Mouse (Mus musculus) frontal cortex, postnatal 25 days (tissue): ENCODE data around the gene Plau.

Experiments used
- DNase-seq, 2 experiments: peaks; one replicate each; pipeline ENCODE4 v3.0.0; 2022; ENCODE audit warnings: low spot score in 2 of 2

Gene Plau

GRCm38 (mm10) chr14:20844671-20845576 is 8.5 kb downstream of the Plau start:
- DNase-seq, result no peak

DNA sequence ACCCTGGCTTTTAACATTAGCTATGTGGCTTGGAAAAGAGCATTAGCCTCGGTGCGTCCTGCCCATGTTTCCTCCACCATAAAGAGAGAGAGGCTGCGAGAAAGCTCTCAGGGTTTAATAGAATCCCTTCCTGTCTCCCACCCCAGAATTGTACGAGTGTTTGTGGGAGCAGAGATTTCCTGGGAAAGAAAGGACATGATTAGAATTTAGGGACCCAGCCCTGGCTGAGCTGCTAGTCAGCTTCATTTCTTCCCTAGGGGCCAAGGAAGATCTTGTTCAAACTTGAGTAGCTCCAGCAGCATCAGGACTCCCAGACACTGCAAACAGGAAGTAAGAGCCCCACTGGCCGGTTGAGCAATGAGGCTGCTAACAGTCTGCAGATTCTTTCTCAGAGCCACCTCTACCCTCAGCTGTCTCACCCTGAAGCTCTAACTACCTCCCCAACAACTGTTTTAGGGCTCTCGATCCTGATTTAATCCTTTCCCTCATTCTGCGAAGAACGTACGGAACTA is 9.2 kb downstream of the Plau start:
- DNase-seq, result no peak

- no peak for DNase-seq
Measured at GRCm38 (mm10) chr14:20846214-20846613, 9.8 kb downstream of the Plau start.

DNA sequence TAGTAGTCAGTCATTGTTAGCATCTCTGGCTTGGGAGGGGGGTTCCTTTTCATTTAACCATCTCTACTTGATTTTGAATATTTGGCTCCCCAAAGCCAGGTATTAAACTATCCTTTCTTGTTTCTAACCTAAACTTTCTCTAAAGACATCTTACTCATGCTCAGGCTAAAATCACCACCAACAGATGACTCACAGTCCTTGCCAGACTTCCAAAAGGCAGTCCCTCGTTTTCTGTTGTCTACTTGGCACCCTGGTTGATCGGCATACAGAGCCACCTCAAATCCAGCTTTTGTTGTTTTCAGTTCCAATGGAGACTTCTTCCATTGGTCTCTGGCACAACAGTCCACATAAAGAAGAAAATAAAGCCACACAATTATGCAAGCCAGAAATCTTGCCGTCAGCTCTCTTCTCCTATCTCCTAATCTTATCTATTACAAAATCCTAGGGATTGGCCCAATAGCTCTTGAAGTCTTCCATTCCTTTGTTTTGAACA is 11.2 kb downstream of the Plau start:
- DNase-seq, result no peak

DNA sequence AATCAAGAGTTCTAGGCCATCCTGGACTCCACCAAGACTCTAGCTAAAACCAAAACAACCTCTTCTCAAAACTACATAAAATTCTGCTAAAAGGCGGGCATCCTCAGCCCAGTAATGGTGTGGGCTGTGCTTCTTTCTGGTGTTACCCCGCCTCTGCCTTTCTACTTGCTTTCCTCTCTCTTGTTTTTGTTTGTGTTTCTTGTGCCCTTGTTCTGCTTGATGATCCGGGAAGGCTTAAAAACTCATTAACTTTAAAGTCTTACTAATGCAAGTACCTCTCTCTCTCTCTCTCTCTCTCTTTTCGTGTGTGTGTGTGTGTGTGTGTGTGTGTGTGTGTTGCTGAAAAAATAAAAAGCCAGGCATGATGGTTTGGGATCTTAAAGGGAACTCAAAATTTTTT is 13.3 kb downstream of the Plau start:
- no peak for DNase-seq

DNA sequence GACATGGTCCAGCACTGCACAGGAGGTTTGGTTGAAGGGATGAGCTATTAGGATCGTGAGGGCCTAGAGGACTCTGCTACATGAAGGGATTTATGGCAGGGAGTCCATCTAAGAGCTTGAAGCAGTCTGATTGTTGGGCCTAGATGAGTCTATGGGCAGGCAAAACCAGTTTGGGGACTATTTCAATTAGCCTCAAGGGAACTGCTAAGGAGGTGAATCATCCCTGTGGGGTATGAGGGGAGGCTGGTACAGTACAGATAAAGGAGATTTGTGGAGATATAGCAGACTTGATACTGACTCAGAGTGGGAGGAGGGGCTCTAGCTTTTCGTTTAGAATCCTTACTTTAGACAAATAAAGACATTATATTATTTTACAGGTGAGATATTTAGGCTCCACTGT is 14.0 kb downstream of the Plau start:
- no peak for DNase-seq

GRCm38 (mm10) chr14:20851776-20852175 is 15.3 kb downstream of the Plau start:
- no peak for DNase-seq

DNA sequence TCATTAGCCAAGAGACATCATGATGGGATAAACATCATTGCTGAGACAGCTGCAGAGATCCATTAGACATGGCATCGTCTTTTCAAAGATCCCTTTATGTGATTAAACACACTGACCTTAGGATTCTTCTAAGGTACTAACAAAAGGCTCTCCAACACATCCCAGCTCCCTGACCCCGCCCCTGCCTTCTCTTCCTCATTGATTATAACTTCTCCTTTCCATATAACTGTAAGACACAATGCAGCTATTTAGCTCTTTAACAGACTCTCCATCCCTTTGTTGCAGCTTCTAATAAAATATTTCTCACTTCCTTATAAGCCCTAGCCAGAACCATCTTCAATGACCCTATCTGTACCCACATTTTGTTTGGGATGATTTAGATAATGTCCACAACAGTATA is 24.7 kb downstream of the Plau start:
- no peak for DNase-seq

DNA sequence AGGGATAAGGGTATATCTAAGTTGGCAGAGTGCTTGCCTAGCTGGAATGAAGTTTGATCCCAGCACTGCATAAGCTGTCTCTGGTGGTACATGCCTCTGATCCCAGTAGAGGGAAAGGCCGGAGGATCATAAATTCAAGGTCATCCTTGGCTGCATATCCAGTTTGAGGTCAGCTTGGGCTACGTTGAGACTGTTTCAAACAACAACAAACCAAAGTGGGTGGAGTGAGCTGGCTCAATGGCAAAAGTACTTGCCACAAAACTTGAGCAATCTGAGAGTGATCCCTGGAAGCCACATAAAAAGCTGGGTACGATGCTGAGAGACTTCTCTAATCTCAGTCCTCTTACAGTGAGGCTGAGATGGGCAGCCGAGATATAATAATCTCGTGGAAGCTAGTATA is 25.1 kb downstream of the Plau start:
- DNase-seq, result no peak

GRCm38 (mm10) chr14:20863306-20864065 is 27.0 kb downstream of the Plau start:
- no peak for DNase-seq

GRCm38 (mm10) chr14:20864192-20864591 is 27.7 kb downstream of the Plau start:
- no peak for DNase-seq

DNA sequence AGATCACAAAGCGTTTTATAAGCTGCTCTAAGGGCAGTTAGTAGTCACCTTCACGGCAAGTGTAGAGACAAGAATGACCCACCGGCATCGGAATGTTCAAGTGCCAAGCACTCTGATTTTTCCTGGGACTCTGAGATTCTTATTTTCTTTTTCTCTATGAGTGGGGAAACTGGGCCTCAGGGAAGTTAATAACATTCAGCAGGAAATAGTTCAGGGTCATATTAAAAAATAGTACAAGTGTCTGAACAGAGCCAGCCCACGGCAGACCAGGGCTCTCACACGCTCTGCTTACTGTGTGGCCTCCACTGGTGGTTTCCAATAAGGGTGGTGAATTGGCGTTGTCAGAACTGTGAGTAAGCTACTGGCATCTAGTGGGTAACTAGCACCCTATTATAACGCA is 29.1 kb downstream of the Plau start:
- no peak for DNase-seq

DNA sequence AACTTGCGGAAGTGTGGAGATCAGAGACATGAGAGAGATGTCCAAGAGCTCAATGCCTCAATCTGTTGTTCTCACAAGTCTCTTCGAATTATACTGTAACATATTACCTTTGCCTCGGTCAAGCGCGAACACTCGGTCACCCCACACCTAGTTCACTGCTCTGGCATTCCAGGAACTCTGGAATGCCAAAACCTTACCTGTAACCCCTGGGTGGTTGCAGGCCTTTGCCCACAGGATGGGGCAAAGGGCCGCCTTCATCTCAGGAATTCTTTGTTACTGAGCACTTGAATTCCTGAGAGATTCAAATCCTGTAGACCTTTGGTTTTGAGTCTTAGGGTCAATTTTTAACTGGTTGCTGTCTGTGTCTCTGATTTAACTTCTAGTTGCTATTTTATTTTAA is 29.9 kb downstream of the Plau start:
- DNase-seq, result no peak

GRCm38 (mm10) chr14:20870110-20870509 is 33.6 kb downstream of the Plau start:
- DNase-seq, result no peak

DNA sequence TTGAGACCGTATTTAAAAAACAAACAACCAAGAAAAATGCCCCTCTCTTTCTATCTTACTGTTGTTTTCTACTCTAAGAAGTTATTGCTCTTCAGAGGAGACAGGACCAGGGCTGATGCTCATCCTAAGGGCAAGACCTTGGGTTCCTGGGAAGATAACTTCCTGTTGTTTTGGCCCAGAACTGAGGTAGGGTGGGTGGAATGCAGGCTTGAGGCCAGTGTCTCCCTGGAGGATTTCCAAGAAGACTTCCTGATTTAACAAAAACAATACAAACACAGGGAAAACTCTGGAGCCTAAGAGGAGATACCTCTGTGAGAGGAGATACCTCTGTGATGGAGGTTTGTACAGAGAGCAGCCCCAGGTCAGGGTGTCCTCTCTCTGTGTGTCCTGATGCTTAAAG is 35.0 kb downstream of the Plau start:
- DNase-seq, result no peak

- DNase-seq, result peak; percentile 84 to 88
Measured at GRCm38 (mm10) chr14:20873307-20873706, 36.8 kb downstream of the Plau start.

GRCm38 (mm10) chr14:20873931-20874330 is 37.5 kb downstream of the Plau start:
- no peak for DNase-seq

DNA sequence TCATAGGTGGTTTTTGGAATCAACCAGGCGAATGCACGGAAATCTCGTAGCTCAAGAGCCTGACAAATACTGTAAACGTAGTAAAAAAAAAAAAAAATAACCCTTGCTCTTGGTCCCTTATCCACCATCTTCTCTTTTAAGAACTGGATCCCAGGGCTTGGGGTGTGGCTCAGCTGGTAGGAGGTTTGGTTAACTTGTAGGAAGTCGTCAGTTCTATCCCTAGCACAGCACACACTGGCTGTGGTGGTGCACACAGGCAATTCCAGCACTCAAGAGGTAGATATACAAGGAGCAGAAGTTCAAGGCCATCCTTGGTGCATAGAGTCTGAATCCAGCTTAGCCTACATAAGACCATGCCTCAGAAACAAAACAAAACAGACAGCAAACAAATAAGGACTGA is 48.2 kb downstream of the Plau start:
- DNase-seq, result no peak

- no peak for DNase-seq
Measured at GRCm38 (mm10) chr14:20885091-20885888, 48.8 kb downstream of the Plau start.

DNA sequence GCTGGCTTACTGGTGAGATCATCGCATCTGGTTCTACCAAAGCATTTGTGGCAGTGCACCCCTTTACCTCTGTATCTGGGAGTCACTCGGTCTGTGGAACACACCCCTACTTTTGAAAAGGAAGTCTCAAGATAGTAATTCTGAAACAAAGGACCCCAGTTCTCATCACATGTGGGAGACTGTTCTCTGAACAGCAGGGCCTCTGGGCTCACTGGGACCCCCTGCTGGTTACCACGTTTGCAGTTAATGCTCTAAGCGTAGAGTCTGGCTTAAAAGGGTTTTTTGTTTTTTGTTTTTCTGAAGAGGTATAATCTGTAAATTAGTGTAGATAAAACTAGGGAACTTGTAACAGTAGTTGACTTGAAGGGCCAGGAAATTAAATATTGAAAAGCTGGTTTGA is 49.8 kb downstream of the Plau start:
- DNase-seq, result peak in 1 of 2 experiments; percentile 22

DNA sequence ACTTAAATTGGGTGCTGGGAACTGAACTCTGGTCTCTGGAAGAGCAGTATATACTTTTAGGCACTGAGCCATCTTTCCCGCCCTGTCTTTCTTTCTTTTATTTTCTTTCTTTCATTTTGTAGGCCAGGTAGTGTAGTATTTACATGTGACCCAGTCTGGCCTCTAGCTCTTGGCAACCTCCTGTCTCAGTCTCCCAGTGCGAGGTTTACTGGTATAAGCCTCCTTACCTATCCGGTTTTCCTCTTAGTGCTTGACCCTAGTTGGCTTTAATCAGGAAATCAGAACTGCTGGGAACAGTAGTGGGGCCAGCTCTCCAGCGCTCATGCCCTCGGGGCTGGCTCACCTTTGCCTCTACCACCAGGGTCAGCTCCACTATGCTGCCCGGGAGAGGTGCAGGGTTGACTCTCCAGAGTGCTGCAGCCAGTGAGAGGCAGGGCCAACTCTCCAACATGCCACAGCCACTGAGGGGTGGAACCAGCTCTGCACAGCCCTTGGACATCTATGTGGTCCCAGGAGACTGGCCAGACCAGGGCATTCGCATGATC is 51.2 kb downstream of the Plau start:
- DNase-seq, result no peak
